Mouse (Mus musculus): Measurements from ENCODE around the gene Tedc1.

GRCm38 (mm10) chr12:113108528-113109283 lies 47.5 kb upstream of the Tedc1 start:
- TF ChIP-seq GATA1 (IDR thresholded peaks at IDR 0.05; ENCODE audit: borderline replicate concordance, low read length) (no peak), FLI1 (IDR thresholded peaks at IDR 0.05; ENCODE audit: low read length) (no peak)

All from megakaryocyte, embryonic 14.5 days (primary cell).